Mouse (Mus musculus) frontal cortex, postnatal 36 days (tissue): ENCODE measurements around the gene Cmah.

ENCODE experiments used
- DNase-seq, 2 experiments: peaks; one replicate each; pipeline ENCODE4 v3.0.0; 2022; ENCODE audit warnings: low spot score in 2 of 2

Cmah gene

GRCm38 (mm10) chr13:24327201-24327600, at the start of gene Cmah:
Gene Cmah (plus strand): TSS chr13:24327404.
- DNase-seq, result no peak

DNA sequence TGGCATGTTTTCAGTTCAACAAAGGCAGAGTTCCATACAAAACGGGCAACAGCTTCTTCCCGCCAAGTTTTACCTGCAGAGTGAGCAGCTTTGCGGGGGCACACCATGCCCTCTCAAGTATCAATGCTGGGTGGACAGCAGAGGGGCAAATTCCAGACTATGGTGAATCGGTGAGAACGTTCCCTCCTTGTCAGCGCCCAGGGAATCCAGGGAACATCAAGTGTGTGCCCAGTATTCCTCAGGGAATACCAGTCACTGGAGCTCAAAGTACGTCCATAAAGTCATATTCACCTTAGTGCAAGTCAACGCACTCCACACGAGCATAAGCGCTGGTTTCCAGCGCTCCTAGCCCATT, 47.8 kb upstream of the Cmah start:
- DNase-seq, result no peak

DNA sequence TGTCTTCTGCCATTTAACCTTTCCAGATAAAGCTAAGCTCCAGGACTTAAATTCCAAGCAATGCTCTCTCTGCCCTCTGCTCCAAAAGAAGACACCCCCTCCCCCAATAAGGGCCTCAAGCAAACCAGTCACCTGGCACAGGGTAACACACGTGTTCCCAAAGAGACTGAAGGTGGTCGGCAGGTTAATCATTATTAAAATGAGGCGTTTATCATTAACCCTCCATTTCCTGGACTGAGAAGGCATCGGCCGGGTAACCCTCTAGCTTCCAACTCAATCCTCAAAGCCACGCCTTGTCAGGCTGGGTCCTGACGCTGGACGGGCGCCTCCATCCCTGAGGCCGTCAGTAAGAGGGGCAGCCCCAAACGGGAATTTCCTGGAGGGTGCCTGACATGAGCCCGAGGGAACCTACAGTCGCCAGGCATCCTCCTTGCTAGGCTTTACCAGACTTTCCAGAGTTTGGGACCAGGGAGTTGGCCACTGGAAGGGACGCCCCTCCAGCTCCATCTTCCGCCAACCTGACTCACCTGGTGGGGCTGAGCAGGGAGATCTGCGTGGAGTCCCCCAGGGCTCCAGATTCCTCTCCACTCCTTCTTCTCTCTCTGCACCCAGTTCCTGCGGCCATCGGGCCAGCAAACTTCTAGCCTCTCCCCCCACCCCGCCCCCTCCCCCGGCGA, 47.3 kb upstream of the Cmah start:
- no peak for DNase-seq

DNA sequence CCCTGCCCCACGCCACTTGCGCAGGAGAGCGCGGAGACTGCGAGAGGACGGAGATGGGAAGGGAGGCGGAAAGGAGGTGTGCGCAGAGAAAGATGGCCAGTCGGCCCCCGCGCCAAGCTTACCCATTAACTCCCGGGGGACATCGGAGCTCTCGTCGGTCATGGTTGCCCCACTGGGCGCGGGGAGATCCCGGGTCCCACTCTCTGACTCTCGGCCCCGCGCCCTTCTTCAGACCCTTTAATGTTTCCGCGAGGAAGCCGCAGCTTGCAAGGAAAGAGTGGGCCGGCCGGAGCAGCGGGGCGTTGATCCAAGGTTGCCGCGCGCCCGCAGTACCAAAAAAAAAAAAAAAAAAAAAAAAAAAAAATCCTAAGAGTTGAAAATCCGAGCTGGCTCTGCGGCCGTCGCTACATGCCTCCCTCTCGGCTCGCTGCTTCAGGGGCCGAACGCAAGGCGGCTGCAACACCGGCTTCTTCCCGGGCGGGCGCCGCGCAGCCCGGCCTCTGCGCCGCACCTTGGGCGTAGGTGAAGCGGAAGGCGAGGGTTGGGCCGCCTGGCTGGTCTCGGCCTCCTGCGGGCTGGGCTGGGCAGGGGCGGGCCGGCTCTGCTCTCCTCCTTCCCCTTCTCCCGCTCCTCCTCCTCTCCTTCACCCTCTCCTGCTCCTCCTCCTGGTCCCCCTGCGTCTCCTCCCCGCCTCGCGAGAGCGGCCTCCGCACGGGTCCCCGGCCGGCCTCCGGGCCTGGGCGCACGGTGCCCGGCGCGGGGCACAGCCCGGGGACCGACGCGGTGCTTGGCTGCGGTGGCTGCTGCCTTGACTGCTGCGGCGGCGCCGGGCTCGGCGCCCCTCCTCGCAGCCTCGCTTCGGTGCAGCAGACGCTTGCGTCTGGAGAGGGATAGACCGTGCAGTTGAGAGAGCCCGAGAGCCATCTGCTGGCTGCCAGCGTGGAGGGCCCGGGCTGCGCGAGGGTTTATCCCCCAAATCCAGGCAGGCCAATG, 46.5 kb upstream of the Cmah start, which contains the start of gene Carmil1:
TSS of gene Carmil1 (minus strand) at position 357 of the 993 bp plus-strand sequence.
- peak; percentile 87 to 88 for DNase-seq

DNA sequence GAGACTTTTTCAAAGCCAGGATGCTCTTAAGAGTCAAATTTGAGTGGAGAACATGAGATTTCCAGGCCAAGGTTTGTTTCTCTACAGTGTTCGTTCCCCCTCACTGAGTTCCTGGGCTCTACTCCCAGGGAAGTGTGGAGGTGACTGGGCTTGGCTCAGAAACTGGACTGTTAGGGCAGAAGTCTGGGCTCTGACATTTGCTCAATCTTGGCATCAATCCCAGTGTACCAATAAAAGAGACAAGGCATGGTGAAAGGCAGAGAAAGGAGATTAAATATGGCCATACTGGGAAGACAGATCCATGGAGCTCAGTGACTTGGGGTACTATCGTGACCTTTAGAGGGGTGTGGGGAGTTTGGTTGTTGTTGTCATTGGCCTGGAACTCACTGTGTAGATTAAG, 39.8 kb upstream of the Cmah start:
- no peak for DNase-seq

- peak in 1 of 2 experiments; percentile 45 for DNase-seq
Observed at GRCm38 (mm10) chr13:24297252-24297651, 30.0 kb upstream of the Cmah start.

GRCm38 (mm10) chr13:24305486-24305885, 21.7 kb upstream of the Cmah start:
- no peak for DNase-seq

- DNase-seq, result no peak
Observed at GRCm38 (mm10) chr13:24306248-24306647, 21.0 kb upstream of the Cmah start.

DNA sequence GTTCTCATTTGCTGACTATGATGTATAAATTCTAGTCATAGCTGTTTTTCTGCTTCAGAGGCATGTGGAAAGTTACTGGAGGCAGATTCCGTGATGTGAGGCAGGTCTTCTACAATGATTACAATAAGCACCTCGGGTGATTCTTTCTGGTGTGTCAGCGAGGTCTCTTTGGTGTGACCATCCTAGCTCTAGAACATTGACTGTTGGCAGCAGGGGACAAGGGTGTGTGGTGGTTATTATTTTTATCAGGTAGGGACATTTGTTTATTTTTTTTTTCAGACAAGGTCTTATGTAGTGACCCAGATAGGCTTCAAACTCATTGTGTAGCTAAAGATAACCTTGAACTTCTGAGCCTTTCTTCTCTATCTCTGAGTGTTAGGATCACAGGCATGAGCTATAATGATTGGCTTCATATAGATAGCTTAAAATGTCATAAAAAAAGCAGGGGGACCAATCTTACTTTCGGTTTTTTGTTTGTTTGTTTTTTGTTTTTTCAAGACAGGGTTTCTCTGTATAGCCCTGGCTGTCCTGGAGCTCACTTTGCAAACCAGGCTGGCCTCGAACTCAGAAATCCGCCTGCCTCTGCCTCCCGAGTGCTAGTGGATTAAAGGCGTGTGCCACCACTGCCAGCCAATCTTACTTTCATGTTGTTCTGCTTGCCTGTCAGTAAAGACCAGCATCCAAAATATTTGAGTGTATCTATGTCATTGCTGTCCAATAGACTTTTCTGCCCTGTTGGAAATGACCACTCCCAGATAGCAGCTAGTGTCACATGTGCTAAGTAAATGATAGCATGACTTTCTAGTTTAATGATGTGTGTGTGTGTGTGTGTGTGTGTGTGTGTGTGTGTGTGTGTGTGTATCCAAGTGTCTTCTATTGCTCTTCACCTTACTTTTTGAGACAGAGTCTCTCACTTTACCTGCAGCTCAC, 15.9 kb upstream of the Cmah start:
- no peak for DNase-seq

DNA sequence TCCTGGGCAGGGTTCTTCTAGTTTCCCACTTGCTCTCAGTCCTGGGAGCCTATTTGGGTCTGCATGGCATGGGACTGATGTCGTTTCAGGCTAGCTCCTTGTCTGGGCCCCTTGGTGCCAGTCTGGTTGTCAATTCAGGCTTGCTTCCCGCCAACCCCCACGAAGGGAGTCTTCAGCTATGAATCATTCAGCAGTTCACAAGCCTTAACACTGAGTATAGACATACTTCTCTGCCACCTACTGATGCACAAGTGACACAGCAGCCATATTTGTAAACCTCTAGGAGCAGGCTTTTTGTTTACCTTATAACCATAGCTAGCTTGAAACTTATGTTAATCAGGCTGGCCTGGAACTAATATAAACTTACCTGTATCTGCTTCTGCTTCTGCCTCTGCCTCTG, 10.6 kb upstream of the Cmah start:
- peak in 1 of 2 experiments; percentile 6 for DNase-seq

- peak; percentile 14 to 30 for DNase-seq
Observed at GRCm38 (mm10) chr13:24318618-24319017, 8.6 kb upstream of the Cmah start.

- no peak for DNase-seq
Observed at GRCm38 (mm10) chr13:24321313-24321712, 5.9 kb upstream of the Cmah start.

- no peak for DNase-seq
Observed at GRCm38 (mm10) chr13:24328036-24328817, 1.0 kb downstream of the Cmah start.

DNA sequence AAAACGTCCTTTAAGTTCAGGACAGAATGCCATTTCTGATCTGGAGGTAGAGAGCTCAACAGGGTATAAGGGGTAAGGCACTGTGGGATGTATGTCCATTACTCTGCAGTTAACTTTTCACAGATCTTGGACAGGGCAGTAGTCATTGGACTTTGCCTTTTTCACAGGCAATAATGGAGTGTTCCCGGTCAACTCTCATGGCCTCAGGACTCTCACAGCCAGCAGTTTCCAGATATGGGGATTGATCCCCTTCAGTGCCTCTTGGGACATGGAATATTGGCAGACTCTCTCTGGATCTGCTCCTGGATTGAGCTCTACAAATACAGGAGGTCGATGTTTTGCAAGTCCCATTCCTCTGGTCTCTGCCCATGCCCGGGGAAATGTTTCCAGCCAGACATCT, 2.9 kb downstream of the Cmah start:
- no peak for DNase-seq

DNA sequence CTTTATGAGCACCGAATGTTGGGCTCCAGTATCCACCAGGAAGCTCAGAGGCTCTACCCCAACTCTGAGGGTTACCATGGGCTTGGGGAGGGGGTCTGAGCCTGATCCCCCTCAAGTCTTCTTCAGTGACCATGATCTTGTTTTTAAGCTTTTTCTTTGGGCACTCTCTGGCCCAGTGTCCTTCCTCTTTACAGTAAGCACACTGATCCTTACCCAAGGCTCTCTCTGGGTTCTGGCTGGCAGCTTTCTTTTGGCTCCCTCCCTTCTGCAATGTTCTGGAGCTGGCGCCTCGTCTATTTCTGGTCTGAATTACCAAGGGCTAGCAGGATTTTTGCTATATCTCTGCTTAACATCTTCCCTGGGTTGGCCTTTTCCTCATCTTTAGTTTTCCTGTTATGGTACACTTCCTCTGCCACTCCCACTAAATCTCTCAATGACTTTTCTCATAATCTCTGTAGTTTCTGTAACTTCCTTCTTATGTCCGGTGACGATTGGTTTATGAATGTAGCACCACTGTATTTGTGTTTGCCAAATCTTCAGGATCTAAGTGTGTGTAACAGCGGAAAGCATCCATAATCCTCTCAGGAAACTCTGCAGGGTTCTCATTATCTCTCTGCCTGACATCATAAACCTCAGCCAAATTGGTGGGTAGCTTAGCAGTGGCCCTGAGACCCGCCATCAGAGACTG, 3.8 kb downstream of the Cmah start:
- no peak for DNase-seq

GRCm38 (mm10) chr13:24332537-24332936, 5.3 kb downstream of the Cmah start:
- DNase-seq, result no peak

GRCm38 (mm10) chr13:24336818-24337217, 9.6 kb downstream of the Cmah start:
- DNase-seq, result no peak

DNA sequence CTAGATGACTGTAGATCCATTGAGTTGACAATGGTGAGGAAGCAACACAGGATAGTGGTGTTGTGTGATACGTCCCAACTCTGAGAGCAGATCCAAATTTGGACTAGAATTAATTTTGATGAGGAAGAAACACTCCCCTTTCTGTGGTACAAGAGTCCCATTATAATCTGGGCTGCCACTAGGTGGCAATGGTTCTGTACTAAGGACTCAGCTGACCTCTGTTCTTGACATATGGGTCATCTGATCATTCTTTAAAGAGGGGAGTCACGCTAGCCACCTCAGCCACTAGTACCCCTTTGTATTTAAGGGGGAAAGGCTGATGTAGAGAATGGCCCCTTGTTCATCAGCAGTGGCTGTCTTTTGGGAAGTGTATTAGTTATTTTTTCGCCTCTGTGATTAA, 10.7 kb downstream of the Cmah start:
- DNase-seq, result no peak

- no peak for DNase-seq
Observed at GRCm38 (mm10) chr13:24338343-24338861, 11.2 kb downstream of the Cmah start.

GRCm38 (mm10) chr13:24339907-24340306, 12.7 kb downstream of the Cmah start:
- no peak for DNase-seq
